Mouse (Mus musculus) kidney, postnatal 36 days (tissue): ENCODE data around the gene Prss2.
"Not testable (repeated sequence)": the region's sequence is repeated elsewhere in the genome, so short reads cannot be mapped to it uniquely, and the experiment has no call there.

ENCODE experiments used
- DNase-seq, 2 experiments: peaks; one replicate each; pipeline ENCODE4 v3.0.0; 2021 to 2022; ENCODE audit warnings: mixed read lengths in 2 of 2

Prss2 gene

DNA sequence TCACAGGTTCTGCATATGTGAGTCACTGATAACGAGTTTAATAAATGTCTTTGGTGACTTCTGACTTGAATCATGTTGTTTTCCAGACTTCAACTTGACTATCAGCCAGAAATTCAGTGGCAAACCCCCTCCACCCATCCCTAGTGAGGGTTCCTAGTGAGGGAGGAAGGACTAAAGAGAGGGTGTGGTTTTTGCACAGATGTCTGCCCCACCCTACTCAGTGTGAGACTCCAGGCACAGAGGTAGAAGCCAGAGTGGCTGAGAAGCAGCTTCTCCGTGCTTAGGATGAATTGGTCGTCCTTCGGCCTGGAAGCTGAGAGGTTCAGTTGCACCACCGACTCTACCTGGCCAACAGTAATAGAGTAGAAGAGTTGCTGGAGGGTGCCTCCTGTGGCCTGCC is 35.9 kb downstream of the Prss2 start:
- no peak for DNase-seq

DNA sequence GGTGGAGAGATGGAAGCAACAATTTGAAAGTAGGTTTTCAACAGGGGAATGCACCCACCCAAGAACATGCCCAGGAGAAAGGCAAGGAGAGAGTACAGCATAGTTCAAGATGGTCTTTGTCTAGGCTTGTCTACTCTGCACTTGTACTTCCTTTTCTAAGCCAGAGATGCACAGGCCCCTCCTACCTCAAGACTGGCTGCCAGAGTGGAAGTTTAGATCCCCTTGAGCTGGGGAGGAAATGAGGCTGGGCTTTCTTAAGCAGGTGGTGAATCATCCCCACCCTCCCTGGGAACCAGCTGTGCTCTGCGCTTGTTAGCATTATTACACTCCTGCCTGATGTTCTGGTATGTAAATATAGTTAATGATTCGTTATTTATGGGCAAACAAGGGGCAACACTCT is 36.7 kb downstream of the Prss2 start:
- DNase-seq: no peak

DNA sequence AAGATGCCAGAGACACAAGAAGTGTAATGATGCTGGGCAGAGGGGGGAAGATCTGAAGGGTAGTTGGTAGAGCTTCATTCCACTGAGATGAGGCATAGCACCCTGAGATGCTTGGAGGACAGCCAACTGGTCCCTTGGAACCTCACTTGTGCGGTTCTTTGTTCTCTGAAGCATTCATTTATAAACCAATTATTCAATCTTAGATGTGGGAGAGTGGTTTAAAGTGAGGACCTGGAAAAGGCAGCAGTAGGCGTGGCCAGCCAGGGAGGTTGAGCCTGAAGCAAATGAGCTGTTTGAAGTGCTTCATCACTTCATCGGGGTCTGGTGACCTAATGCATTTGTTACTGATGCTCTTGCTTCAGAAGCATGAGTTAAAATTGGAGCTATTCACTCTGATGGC is 37.7 kb downstream of the Prss2 start:
- DNase-seq: no peak

- no peak for DNase-seq
Observed at GRCm38 (mm10) chr6:41560273-41560672, 38.7 kb downstream of the Prss2 start.

DNA sequence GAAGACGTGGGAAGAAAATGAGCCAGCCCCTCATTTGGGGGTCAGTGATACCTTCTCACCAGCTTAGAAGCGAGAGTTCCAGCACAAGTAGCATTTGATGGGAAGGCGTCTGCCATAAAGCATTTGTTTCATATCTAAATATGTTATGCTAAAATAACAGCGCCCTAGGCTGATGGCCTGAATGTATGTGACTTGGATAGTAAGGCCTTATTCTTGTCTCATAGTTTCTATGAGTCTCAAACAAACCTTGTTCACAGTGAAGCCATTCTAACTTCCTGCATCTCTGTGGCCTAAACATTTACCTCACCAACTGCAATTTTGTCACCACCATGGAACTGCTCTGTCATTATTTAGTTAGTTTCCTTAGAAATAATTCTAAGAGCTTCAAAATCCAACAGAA is 41.0 kb downstream of the Prss2 start:
- no peak for DNase-seq

DNA sequence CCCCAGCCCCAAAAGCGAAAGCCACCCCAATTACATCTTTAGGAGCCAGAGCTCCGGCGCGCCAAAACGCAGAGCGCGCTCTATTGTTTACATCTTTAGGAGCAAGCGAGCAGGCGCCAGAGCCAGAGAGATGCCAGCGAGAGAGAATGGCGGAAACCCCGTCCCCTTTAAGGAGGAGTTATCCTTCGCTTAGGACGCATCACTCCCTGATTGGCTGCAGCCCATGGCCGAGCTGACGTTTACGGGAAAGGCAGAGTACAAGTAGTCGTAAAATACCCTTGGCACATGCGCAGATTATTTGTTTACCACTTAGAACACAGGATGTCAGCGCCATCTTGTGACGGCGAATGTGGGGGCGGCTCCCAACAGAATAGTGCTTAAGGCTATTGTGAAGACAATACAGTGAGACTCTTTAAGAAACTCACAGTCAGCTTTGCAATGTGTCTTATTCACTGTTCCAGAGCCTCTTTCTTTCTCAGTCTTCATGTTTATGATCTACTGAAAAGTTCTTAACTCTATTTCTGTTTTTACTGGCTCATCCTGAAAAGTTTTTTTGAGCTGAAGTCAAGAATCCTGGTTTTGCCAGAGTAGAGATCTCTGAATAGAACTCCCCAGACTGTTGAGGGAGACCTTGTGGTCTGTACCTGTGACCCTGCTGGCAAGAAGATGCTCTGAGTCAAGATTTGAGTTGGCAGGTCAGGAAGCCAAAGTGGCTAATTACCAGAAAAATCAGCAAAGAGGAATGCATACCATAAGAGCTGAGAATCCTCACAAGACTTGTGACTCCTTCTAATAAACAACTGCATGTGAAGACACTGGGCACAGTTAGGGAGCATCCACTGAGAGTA is 41.7 kb downstream of the Prss2 start:
- not testable (repeated sequence) for DNase-seq

DNA sequence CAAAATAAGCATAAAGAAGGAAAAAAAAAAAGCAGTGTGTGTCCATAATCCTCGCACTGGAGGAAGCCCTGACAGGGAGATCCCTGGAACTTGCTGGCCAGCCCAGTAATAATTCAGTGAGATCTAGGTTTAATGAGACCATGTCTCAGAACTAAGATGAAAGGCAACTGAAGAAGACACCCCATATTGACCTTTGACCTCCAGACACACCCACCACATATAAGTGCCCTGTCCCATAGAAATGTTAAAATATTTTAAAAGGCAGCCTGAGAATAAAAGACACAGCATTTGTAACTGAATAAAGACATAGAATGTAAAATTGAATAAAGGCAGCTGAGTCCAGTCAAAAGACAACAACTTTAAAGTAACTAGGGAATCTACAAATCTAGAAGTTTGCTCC is 43.7 kb downstream of the Prss2 start:
- DNase-seq: no peak

GRCm38 (mm10) chr6:41566965-41567364 is 45.4 kb downstream of the Prss2 start:
- DNase-seq: no peak

DNA sequence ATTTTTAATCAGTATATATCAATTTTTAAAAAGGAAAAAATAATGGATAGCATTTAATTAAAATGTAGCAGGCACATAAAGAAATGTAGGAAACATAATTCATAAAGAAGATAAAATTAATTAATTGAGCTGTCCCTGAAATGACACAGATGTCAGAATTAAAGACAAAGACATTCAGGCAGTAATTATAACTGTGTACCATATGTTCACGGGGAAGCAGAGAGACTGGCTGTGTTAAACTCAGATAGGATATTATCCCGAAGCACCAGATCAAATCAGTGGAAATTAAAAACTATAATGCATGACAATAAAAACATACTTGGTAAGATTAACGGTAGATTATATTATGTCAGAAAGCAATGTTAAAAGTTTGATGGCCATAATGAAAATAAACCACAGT is 47.5 kb downstream of the Prss2 start:
- no peak for DNase-seq
